Mouse (Mus musculus) CH12.LX (cell line): ENCODE measurements around the gene Alg9. TPM values are rescaled to one million over a fixed set of nuclear protein-coding genes. Genes with fewer than 3 reads are reported as not detected.

Experiments
- DNase-seq: peaks from one replicate; pipeline ENCODE4 v3.0.0-alpha.2; 2013; ENCODE audit errors: extremely low read depth
- H3K27ac ChIP-seq: 2 replicates; pipeline ENCODE4 v1.5.1; 2012; ENCODE audit warnings: low read depth, mild to moderate bottlenecking, control low read depth, moderate library complexity; ENCODE audit not compliant: insufficient read depth
- H3K27me3 ChIP-seq: replicated peaks from 2 replicates; pipeline ENCODE3; 2012; ENCODE audit warnings: inconsistent platforms
- H3K36me3 ChIP-seq, 2 experiments: replicated peaks in 1 of 2; 2 replicates each; pipeline versions ENCODE3 to v1.6.1; 2012; ENCODE audit warnings: inconsistent platforms in 1 of 2, low read length in 1 of 2, mild to moderate bottlenecking in 1 of 2, mixed read lengths in 1 of 2, moderate library complexity in 1 of 2; ENCODE audit not compliant: control insufficient read depth in 1 of 2, insufficient read depth in 1 of 2
- H3K4me1 ChIP-seq, 2 experiments: 2 replicates each; pipeline ENCODE4 v1.6.1; 2012; ENCODE audit warnings: inconsistent platforms in 1 of 2, moderate library complexity in 1 of 2; ENCODE audit not compliant: insufficient read depth in 2 of 2, control insufficient read depth in 1 of 2
- H3K4me2 ChIP-seq: 2 replicates; pipeline ENCODE4 v1.6.1; 2012; ENCODE audit warnings: low read depth, mild to moderate bottlenecking, control low read depth; ENCODE audit not compliant: poor library complexity, insufficient read depth, severe bottlenecking
- H3K4me3 ChIP-seq, 3 experiments: fragments of 150-350 bp in 1 of 3; sonication (generic) in 1 of 3; replicated peaks in 1 of 3; 2 replicates each; pipeline versions ENCODE3 to v1.5.1; 2011 to 2012; ENCODE audit warnings: low read depth in 2 of 3, low read length in 2 of 3, mild to moderate bottlenecking in 2 of 3, moderate library complexity in 2 of 3, control low read depth in 1 of 3, improper control_type of control experiment in 1 of 3, inconsistent platforms in 1 of 3, mixed read lengths in 1 of 3; ENCODE audit not compliant: poor library complexity in 1 of 3
- H3K79me2 ChIP-seq: replicated peaks from 2 replicates; pipeline ENCODE4 v1.6.1; 2012; ENCODE audit warnings: mild to moderate bottlenecking, moderate library complexity; ENCODE audit not compliant: control insufficient read depth, poor library complexity, insufficient read depth, severe bottlenecking; ENCODE audit errors: extremely low read depth
- H3K9ac ChIP-seq: 2 replicates; pipeline ENCODE4 v1.6.1; 2012; ENCODE audit warnings: low read depth, mild to moderate bottlenecking, control low read depth, moderate library complexity; ENCODE audit not compliant: insufficient read depth
- H3K9me3 ChIP-seq: replicated peaks from 2 replicates; pipeline ENCODE3; 2012; ENCODE audit warnings: low read length, inconsistent platforms, mixed read lengths
- CHD1 ChIP-seq: IDR thresholded peaks from 2 replicates; pipeline ENCODE4 v1.6.1; 2012; ENCODE audit warnings: low read depth, low read length, improper control_type of control experiment, inconsistent platforms
- E2F4 ChIP-seq: IDR thresholded peaks from 2 replicates; pipeline ENCODE4 v1.6.1; 2011; ENCODE audit warnings: low read depth, low read length, improper control_type of control experiment; ENCODE audit not compliant: insufficient replicate concordance
- ETS1 ChIP-seq: conservative IDR thresholded peaks from 2 replicates; pipeline ENCODE4 v1.6.1; 2012; ENCODE audit warnings: low read depth, mild to moderate bottlenecking, inconsistent platforms, low read length, improper control_type of control experiment, moderate library complexity
- IRF4 ChIP-seq: IDR thresholded peaks from 2 replicates; pipeline ENCODE4 v1.6.1; 2014; ENCODE audit warnings: low read depth, mild to moderate bottlenecking, inconsistent platforms, low read length, improper control_type of control experiment
- JUND ChIP-seq: conservative IDR thresholded peaks from 2 replicates; pipeline ENCODE4 v1.6.1; 2011; ENCODE audit warnings: low read depth, low read length, improper control_type of control experiment
- KAT2A ChIP-seq: IDR thresholded peaks from 2 replicates; pipeline ENCODE4 v1.6.1; 2012; ENCODE audit warnings: low read length, improper control_type of control experiment, inconsistent platforms; ENCODE audit not compliant: insufficient replicate concordance
- MAFK ChIP-seq: IDR thresholded peaks from 2 replicates; pipeline ENCODE4 v1.6.1; 2011; ENCODE audit warnings: low read length, improper control_type of control experiment; ENCODE audit not compliant: insufficient replicate concordance
- MAX ChIP-seq: IDR thresholded peaks from 2 replicates; pipeline ENCODE4 v1.6.1; 2011; ENCODE audit warnings: low read length, improper control_type of control experiment
- MEF2A ChIP-seq: IDR thresholded peaks from 2 replicates; pipeline ENCODE4 v1.6.1; 2014; ENCODE audit warnings: low read depth, mild to moderate bottlenecking, inconsistent platforms, low read length, improper control_type of control experiment, borderline replicate concordance
- MXI1 ChIP-seq: IDR thresholded peaks from 2 replicates; pipeline ENCODE4 v1.6.1; 2011; ENCODE audit warnings: mild to moderate bottlenecking, low read depth, low read length, improper control_type of control experiment
- MYC ChIP-seq: IDR thresholded peaks from 2 replicates; pipeline ENCODE4 v1.6.1; 2011; ENCODE audit warnings: low read depth, mild to moderate bottlenecking, improper control_type of control experiment, low read length
- NELFE ChIP-seq: IDR thresholded peaks from 2 replicates; pipeline ENCODE4 v1.6.1; 2011; ENCODE audit warnings: low read depth, low read length, improper control_type of control experiment
- NRF1 ChIP-seq: IDR thresholded peaks from 2 replicates; pipeline ENCODE4 v1.6.1; 2014; ENCODE audit warnings: low read depth, mild to moderate bottlenecking, inconsistent platforms, low read length, improper control_type of control experiment, moderate library complexity
- PAX5 ChIP-seq: IDR thresholded peaks from 2 replicates; pipeline ENCODE4 v1.6.1; 2012; ENCODE audit warnings: low read length, inconsistent platforms, mixed read lengths
- POLR2A ChIP-seq: IDR thresholded peaks from 2 replicates; pipeline ENCODE4 v1.6.1; 2011; ENCODE audit warnings: low read depth, mild to moderate bottlenecking, improper control_type of control experiment, low read length
- RAD21 ChIP-seq: IDR thresholded peaks from 2 replicates; pipeline ENCODE4 v1.6.1; 2011; ENCODE audit warnings: low read depth, mild to moderate bottlenecking, low read length, improper control_type of control experiment, moderate library complexity
- RCOR1 ChIP-seq: conservative IDR thresholded peaks from 2 replicates; pipeline ENCODE4 v1.6.1; 2012; ENCODE audit warnings: low read depth, mild to moderate bottlenecking, inconsistent platforms, low read length, improper control_type of control experiment
- SIN3A ChIP-seq: IDR thresholded peaks from 2 replicates; pipeline ENCODE4 v1.6.1; 2012; ENCODE audit warnings: low read length, improper control_type of control experiment, inconsistent platforms
- SMC3 ChIP-seq: IDR thresholded peaks from 2 replicates; pipeline ENCODE4 v1.6.1; 2011; ENCODE audit warnings: low read depth, low read length, improper control_type of control experiment
- TBP ChIP-seq: conservative IDR thresholded peaks from 2 replicates; pipeline ENCODE4 v1.6.1; 2011; ENCODE audit warnings: low read depth, low read length, improper control_type of control experiment
- TCF12 ChIP-seq: IDR thresholded peaks from 2 replicates; pipeline ENCODE4 v1.6.1; 2014; ENCODE audit warnings: low read depth, mild to moderate bottlenecking, inconsistent platforms, low read length, improper control_type of control experiment
- UBTF ChIP-seq: IDR thresholded peaks from 2 replicates; pipeline ENCODE4 v1.6.1; 2012; ENCODE audit warnings: low read depth, mild to moderate bottlenecking, inconsistent platforms, low read length, improper control_type of control experiment, moderate library complexity
- USF1 ChIP-seq: IDR thresholded peaks from 2 replicates; pipeline ENCODE4 v1.6.1; 2014; ENCODE audit warnings: low read depth, mild to moderate bottlenecking, inconsistent platforms, low read length, improper control_type of control experiment
- USF2 ChIP-seq: conservative IDR thresholded peaks from 2 replicates; pipeline ENCODE4 v1.6.1; 2011; ENCODE audit warnings: low read depth, low read length, improper control_type of control experiment
- ZKSCAN1 ChIP-seq: IDR thresholded peaks from 2 replicates; pipeline ENCODE4 v1.6.1; 2012; ENCODE audit warnings: low read depth, inconsistent platforms, low read length, improper control_type of control experiment, borderline replicate concordance
- ZMIZ1 ChIP-seq: IDR thresholded peaks from 2 replicates; pipeline ENCODE4 v1.6.1; 2012; ENCODE audit warnings: low read depth, mild to moderate bottlenecking, inconsistent platforms, low read length, improper control_type of control experiment
- dilution Hi-C: fragments of 300-500 bp; cut with MboI; formaldehyde crosslinking; loops from 2 replicates; pipeline ENCODE4 v1.14.3; 2020; ENCODE audit warnings: low sequenced_read_pairs; ENCODE audit not compliant: extremely low pct_unique_long_range_greater_than_20kb, extremely low pct_ligation_motif_present
- in situ Hi-C: fragments of 300-500 bp; cut with MboI; formaldehyde crosslinking; loops from 3 replicates; pipeline ENCODE4 v1.14.3; 2019; ENCODE audit warnings: low sequenced_read_pairs, low pct_ligation_motif_present, low pct_unique_long_range_greater_than_20kb, mixed read lengths
- polyA plus RNA-seq: library from polyadenylated mRNA; unstranded; fragments of >175 nt; gene quantifications from 2 replicates; pipeline ENCODE4 v1.2.1, GENCODE M21; 2012; ENCODE audit warnings: low read depth; ENCODE audit not compliant: insufficient read length
- total RNA-seq, 2 experiments: library from RNA; depleted of rRNA; stranded (reverse); fragments of 300-350 nt in 1 of 2; fragments of >200 nt in 1 of 2; gene quantifications; 2 replicates each; pipeline ENCODE4 v1.2.3; 2012 to 2014

Alg9 gene
- total and polyA plus RNA-seq, 3 experiments: 25.7 to 40.1 (median 39.6) TPM

DNA sequence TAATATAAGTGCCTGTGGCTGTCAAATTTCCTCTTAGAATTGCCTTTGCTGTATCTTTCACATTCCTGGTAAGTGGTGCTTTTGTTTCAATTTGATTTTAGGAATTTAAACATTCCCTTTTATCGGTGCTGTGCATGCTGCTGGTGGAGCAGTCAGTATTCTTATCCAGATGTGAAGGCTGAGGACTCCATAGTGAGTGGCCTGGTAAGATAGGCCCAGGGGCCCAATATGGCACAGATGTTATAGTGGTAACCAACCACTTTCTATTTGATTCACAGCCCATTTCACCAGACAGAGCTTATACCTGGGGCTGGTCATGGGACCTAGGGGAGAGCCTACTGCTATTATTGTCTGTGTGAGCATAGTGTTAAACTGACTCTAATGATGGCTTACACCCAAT lies 41.7 kb downstream of the Alg9 start:
- no peaks in the 10 kb centered on the region for H3K4me1 ChIP-seq
- in situ Hi-C loops: no loop called here
- H3K36me3 ChIP-seq: peaks cover 7 to 71% of the 10 kb centered on the region in 2 experiments
- H3K9me3 ChIP-seq: no peaks in the 10 kb centered on the region
- H3K4me3 ChIP-seq: no peak overlapping the region
- H3K79me2 ChIP-seq: no peaks in the 10 kb centered on the region
- no peak overlapping the region for H3K27ac ChIP-seq
- TF ChIP-seq RCOR1 (no peak), E2F4 (no peak), MAX (no peak), MXI1 (no peak), CHD1 (no peak), RAD21 (no peak), SMC3 (no peak), ETS1 (no peak), ZMIZ1 (no peak), UBTF (no peak), JUND (no peak), IRF4 (no peak), POLR2A (no peak), MEF2A (no peak), SIN3A (no peak), TBP (no peak)
- no peaks in the 10 kb centered on the region for H3K27me3 ChIP-seq
- dilution Hi-C loops: no loop called here
- no peak overlapping the region for H3K9ac ChIP-seq
- no peak overlapping the region for H3K4me2 ChIP-seq
- no peak for DNase-seq

DNA sequence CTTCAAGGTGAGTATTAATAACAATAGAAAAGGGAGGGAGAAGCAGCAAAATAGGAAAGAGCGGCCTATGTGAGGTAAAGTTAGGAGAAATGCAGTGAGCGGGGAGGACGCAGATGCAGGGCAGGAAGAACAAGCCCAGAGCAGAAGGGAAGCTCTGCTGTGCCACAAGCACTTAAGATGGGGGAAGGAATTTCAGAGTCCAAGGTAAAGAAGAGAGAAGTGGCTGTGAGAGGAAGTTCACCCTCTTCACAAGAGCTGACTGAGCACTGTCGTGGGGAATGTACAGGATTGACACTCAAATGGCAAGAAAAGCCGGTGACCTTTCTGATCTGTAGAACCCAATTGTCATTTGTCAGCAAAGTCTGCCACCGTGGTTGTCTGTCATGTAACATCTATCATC lies 43.2 kb downstream of the Alg9 start:
- Histone ChIP-seq H3K9me3 (no peaks in the 10 kb centered on the region), H3K4me2 (no peak overlapping the region), H3K4me3 (no peak overlapping the region), H3K4me1 (peaks cover 6 to 15% of the 10 kb centered on the region in 2 experiments; a peak in 3 of 4 replicates), H3K9ac (no peak overlapping the region), H3K27me3 (no peaks in the 10 kb centered on the region), H3K79me2 (no peaks in the 10 kb centered on the region), H3K36me3 (peaks cover 9 to 71% of the 10 kb centered on the region in 2 experiments), H3K27ac (no peak overlapping the region)
- TF ChIP-seq MAFK (no peak), IRF4 (no peak), USF1 (no peak), USF2 (no peak), ZKSCAN1 (no peak), ZMIZ1 (no peak), RCOR1 (no peak), UBTF (no peak), NELFE (no peak), PAX5 (no peak), MYC (no peak), TCF12 (no peak), NRF1 (no peak), KAT2A (no peak), MAX (no peak), CHD1 (no peak)
- dilution Hi-C loops: no loop called here
- in situ Hi-C loops: no loop called here
- no peak for DNase-seq
